Mouse (Mus musculus) lung, adult 18-20 months (tissue): ENCODE data around the gene Atf7ip.

Source experiments
- DNase-seq, 2 experiments: peaks; one replicate each; pipeline ENCODE4 v3.0.0; 2022; ENCODE audit warnings: mixed read lengths in 2 of 2

Atf7ip gene

GRCm38 (mm10) chr6:136524751-136525150 lies 18.8 kb downstream of the Atf7ip start:
- peak in 1 of 2 experiments; percentile 42 for DNase-seq

GRCm38 (mm10) chr6:136525567-136525966 lies 19.6 kb downstream of the Atf7ip start:
- no peak for DNase-seq

- no peak for DNase-seq
Observed at GRCm38 (mm10) chr6:136529156-136529555, 23.2 kb downstream of the Atf7ip start.

- DNase-seq, result peak; percentile 49 to 67
Observed at GRCm38 (mm10) chr6:136531792-136532230, 25.8 kb downstream of the Atf7ip start.

GRCm38 (mm10) chr6:136532535-136533291 lies 26.7 kb downstream of the Atf7ip start:
- peak; percentile 78 to 87 for DNase-seq

GRCm38 (mm10) chr6:136533804-136534203 lies 27.8 kb downstream of the Atf7ip start:
- no peak for DNase-seq

- no peak for DNase-seq
Observed at GRCm38 (mm10) chr6:136534444-136534843, 28.5 kb downstream of the Atf7ip start.

GRCm38 (mm10) chr6:136535176-136535575 lies 29.2 kb downstream of the Atf7ip start:
- DNase-seq, result no peak

- DNase-seq, result no peak
Observed at GRCm38 (mm10) chr6:136536121-136536520, 30.2 kb downstream of the Atf7ip start.

GRCm38 (mm10) chr6:136541350-136541749 lies 35.4 kb downstream of the Atf7ip start:
- DNase-seq, result no peak

- no peak for DNase-seq
Observed at GRCm38 (mm10) chr6:136542105-136542504, 36.1 kb downstream of the Atf7ip start.

- DNase-seq, result peak; percentile 71 to 80
Observed at GRCm38 (mm10) chr6:136543164-136543563, 37.2 kb downstream of the Atf7ip start.

GRCm38 (mm10) chr6:136545284-136545870 lies 39.4 kb downstream of the Atf7ip start:
- no peak for DNase-seq

GRCm38 (mm10) chr6:136546286-136546685 lies 40.3 kb downstream of the Atf7ip start:
- DNase-seq, result no peak

- DNase-seq, result no peak
Observed at GRCm38 (mm10) chr6:136546987-136547386, 41.0 kb downstream of the Atf7ip start.

GRCm38 (mm10) chr6:136548041-136548770 lies 42.2 kb downstream of the Atf7ip start:
- DNase-seq, result peak; percentile 28 to 73

GRCm38 (mm10) chr6:136548796-136549195 lies 42.8 kb downstream of the Atf7ip start:
- DNase-seq, result no peak

GRCm38 (mm10) chr6:136549606-136550005 lies 43.6 kb downstream of the Atf7ip start:
- DNase-seq, result no peak

- peak in 1 of 2 experiments; percentile 21 for DNase-seq
Observed at GRCm38 (mm10) chr6:136550596-136551304, 44.8 kb downstream of the Atf7ip start.

- DNase-seq, result no peak
Observed at GRCm38 (mm10) chr6:136551550-136552109, 45.7 kb downstream of the Atf7ip start.

- no peak for DNase-seq
Observed at GRCm38 (mm10) chr6:136553156-136553555, 47.2 kb downstream of the Atf7ip start.

GRCm38 (mm10) chr6:136553767-136554569 lies 48.0 kb downstream of the Atf7ip start:
- DNase-seq, result peak; percentile 39 to 62
